Mouse (Mus musculus) embryonic facial prominence, embryonic 10.5 days (tissue): ENCODE data around the gene Dmrta1. TPM values are rescaled to one million over a fixed set of nuclear protein-coding genes. Genes with fewer than 3 reads are reported as not detected.

Experiments
- DNase-seq: peaks from one replicate; pipeline ENCODE4 v3.0.0-alpha.2; 2017; ENCODE audit warnings: low spot score
- H3K27ac ChIP-seq: fragments of 300-500 bp; sonication (generic); replicated peaks from 2 replicates; pipeline ENCODE4 v1.5.1; 2016; ENCODE audit warnings: mild to moderate bottlenecking
- H3K27me3 ChIP-seq: fragments of 300-500 bp; sonication (generic); replicated peaks from 2 replicates; pipeline ENCODE4 v1.6.1; 2016; ENCODE audit warnings: low read depth, mild to moderate bottlenecking; ENCODE audit not compliant: poor library complexity, severe bottlenecking
- H3K36me3 ChIP-seq: fragments of 300-500 bp; sonication (generic); replicated peaks from 2 replicates; pipeline ENCODE4 v1.6.1; 2016; ENCODE audit warnings: mild to moderate bottlenecking, moderate library complexity
- H3K4me1 ChIP-seq: fragments of 300-500 bp; sonication (generic); 2 replicates; pipeline ENCODE4 v1.6.1; 2016
- H3K4me3 ChIP-seq: fragments of 300-500 bp; sonication (generic); 2 replicates; pipeline ENCODE4 v1.5.1; 2016; ENCODE audit warnings: mild to moderate bottlenecking, moderate library complexity
- H3K9me3 ChIP-seq: fragments of 300-500 bp; sonication (generic); 2 replicates; pipeline ENCODE4 v1.6.1; 2016; ENCODE audit warnings: mild to moderate bottlenecking
- WGBS: fragments of 180-500 bp; shearing (Covaris S2); methylation state at CpG from one replicate; pipeline ENCODE4 v1.1.7; 2016; 5-methylcytosine and 5-hydroxymethylcytosine counted together
- polyA plus RNA-seq: library from polyadenylated mRNA; unstranded; fragments of >200 nt; fragmentation: Nextera tagmentation; extraction: Ambion mirVana; gene quantifications from 2 replicates; pipeline ENCODE4 v1.2.1, GENCODE M21; 2016

Gene Dmrta1
- 0.66 and 1.1 TPM in 2 replicates for polyA plus RNA-seq

GRCm38 (mm10) chr4:89679195-89679594 lies at the start of gene Dmrta1:
Gene Dmrta1, plus strand, starts transcription at chr4:89679436.
- H3K4me1 ChIP-seq, result peaks cover 7% of the 10 kb centered on the region; the same call in 1 of the 2 replicates
- no peak within 1 kb of the TSS for H3K27ac ChIP-seq
- H3K27me3 ChIP-seq, result no peaks in the 10 kb centered on the region

DNA sequence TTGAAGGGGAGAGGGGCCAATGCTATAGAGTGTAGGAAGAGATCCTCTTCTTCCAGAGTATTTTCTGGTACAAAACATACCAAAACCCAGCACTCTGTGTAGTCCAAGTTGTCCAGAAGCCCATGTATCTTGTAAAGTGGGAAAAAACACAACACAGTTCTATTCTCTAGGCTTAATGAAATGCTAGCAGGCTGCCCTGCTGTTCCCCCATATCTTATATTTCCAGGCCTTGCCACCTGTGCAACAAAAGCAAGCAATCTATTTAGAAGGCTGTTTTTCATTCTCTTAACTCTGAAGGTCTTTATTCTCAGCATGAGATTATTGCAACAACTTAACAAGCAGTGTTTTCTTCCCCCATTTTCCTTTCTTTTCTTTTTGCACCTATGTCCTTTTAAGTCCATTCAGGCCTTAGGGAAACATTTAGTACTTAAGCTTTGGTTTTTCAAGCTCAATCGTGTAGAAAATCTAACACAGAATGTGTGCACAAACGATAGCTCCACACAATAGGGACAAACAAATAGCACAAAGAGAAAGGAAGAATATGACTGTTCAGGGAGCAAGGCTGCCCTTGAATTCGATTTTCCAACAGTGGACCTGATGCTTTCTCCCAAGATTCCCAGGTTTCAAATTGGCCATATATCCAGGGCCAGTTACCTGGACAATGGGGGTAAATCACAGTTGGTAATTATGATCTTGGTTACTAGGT lies 48.7 kb upstream of the Dmrta1 start:
- 61% methylated on average over 3 of the region's 3 CpGs for WGBS
- Histone ChIP-seq H3K4me1 (no peaks in the 10 kb centered on the region), H3K4me3 (no peak overlapping the region), H3K36me3 (no peaks in the 10 kb centered on the region), H3K27ac (no peak overlapping the region), H3K27me3 (no peaks in the 10 kb centered on the region; the same call in 1 of the 2 replicates), H3K9me3 (no peaks in the 10 kb centered on the region)
- DNase-seq, result no peak

More at GRCm38 (mm10) chr4:89679195-89679594, at the start of gene Dmrta1:
- 49% methylated on average over 5 of the region's 5 CpGs for WGBS
- H3K36me3 ChIP-seq, result no peaks in the 10 kb centered on the region
- H3K9me3 ChIP-seq, result no peaks in the 10 kb centered on the region
- H3K4me3 ChIP-seq, result no peak within 1 kb of the TSS
- DNase-seq, result no peak

DNA sequence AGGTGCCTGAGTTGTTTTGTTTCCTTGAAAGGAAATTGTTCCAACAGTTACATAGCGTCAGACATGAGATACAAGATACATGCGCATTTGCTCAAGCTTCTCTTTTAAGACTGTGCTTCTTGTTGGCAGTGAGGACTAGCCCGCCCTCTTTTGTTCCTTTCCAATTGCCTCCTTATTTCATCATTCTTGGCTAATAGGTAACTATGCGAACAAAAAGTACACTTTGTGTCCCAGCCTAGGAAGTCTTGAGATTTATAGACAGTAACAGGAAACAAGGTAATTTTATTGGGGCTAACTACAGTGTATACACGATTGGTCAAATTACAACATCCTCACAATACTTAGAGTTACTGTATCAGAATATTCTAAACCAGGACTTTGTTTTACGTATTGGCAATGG lies 47.7 kb upstream of the Dmrta1 start:
- no peak overlapping the region for H3K4me3 ChIP-seq
- no peaks in the 10 kb centered on the region for H3K36me3 ChIP-seq
- H3K4me1 ChIP-seq, result no peaks in the 10 kb centered on the region
- 85% methylated on average over 6 of the region's 6 CpGs for WGBS
- no peak for DNase-seq
- H3K9me3 ChIP-seq, result no peaks in the 10 kb centered on the region
- no peak overlapping the region for H3K27ac ChIP-seq
- H3K27me3 ChIP-seq, result no peaks in the 10 kb centered on the region; the same call in 1 of the 2 replicates

GRCm38 (mm10) chr4:89638651-89639050 lies 40.6 kb upstream of the Dmrta1 start:
- H3K36me3 ChIP-seq, result no peaks in the 10 kb centered on the region
- no peak overlapping the region for H3K4me3 ChIP-seq
- H3K27ac ChIP-seq, result no peak overlapping the region
- H3K4me1 ChIP-seq, result peaks cover under 1% of the 10 kb centered on the region; the same call in 1 of the 2 replicates
- 31% methylated on average over 6 of the region's 6 CpGs for WGBS
- no peak for DNase-seq
- no peaks in the 10 kb centered on the region for H3K27me3 ChIP-seq
- no peaks in the 10 kb centered on the region for H3K9me3 ChIP-seq

DNA sequence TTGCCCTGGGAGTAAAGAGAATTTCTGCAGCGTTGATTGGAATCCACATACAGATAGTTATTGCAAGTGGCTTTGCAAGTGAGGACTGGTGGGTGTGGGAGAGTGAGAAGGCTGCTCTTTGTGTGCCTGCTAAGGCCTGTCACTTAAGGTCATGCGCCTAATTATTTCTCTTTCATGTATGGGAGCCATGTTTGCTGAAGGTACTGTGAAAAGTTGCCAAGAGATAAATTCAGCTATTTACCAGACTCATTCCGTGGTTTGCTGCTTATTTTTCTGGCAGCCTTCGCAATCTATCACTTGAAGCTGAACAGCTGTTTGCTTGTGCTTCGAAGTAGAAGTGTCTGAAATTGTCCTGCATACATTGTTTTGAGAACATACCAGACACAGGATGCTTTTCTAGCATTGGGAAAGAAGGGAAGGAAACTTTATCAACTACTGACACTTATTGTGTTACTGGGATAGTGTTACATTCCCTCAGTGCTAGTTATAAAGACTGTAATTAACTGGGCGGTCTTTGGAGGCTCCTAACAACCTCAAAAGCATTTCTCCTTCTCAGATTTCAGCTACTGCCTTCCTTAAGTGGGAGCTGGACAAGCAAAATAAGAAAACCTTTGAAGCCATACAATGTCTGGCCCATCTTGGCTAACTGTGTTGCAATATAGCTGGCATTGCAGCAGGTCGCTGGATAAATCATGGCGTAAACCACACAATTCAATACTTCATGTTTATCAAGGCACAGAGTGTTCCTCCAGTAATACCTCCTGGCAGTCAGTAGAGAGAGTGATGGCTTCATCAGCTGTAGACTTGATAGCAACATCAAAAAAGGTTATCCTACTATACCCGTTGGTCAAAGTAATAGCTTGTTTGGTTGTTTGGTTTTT lies 34.8 kb upstream of the Dmrta1 start:
- no peak overlapping the region for H3K4me3 ChIP-seq
- no peaks in the 10 kb centered on the region for H3K9me3 ChIP-seq
- H3K27ac ChIP-seq, result no peak overlapping the region
- DNase-seq, result no peak
- no peaks in the 10 kb centered on the region for H3K36me3 ChIP-seq
- 55% methylated on average over 9 of the region's 9 CpGs for WGBS
- no peaks in the 10 kb centered on the region for H3K27me3 ChIP-seq
- peaks cover 15% of the 10 kb centered on the region for H3K4me1 ChIP-seq

DNA sequence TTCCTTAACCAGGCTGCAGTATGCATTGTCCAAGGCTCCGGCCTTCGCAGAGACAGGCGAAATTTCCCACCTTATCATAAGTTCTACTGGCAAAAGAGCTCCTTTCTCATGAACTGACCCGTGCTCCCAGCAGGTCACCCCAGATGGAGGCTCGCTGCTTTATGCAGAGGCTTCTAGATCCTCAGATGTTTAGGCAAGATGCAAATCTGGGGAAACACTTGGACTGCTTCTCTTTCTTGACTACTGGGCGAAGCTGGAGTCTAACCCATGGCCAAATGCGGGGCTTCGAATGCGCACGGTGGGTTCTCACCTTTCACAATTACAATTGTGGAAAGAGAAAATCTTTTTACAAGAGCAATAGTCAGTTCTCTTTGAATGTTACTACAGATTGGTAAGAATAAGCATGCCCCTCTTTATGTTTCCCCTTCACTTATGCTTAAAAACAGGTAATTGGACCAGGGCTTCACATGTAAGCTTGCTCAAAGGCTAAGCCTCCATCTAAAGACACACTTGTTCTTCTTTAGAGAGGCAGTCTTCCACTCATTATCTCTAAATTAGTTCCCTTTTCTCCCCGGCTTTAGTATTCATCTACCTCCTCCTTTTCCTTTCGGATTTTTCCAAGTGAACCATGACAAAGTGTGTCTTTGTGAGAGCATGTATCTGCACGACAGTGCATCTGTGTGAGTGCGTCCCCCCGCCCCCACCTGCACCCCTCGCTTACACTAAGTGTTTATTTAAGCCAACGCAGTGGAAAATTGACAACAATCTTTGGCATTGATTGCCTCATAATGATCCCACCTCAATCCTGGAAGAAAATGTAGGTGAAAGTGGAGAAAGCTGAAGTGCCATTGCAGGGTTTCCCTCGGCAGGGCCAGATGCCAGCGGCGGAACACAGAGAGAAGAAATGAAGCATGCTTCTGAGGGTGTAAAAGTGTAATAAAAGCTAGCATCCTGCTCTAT lies 28.6 kb upstream of the Dmrta1 start:
- no peaks in the 10 kb centered on the region for H3K36me3 ChIP-seq
- WGBS, result 60% methylated on average over 20 of the region's 20 CpGs
- DNase-seq, result no peak

GRCm38 (mm10) chr4:89651312-89651686 lies 27.9 kb upstream of the Dmrta1 start:
- H3K4me3 ChIP-seq, result no peak overlapping the region
- 52% methylated on average over 2 of the region's 2 CpGs for WGBS
- no peaks in the 10 kb centered on the region for H3K27me3 ChIP-seq

More for the DNA sequence above, 28.6 kb upstream of the Dmrta1 start:
- H3K27me3 ChIP-seq, result no peaks in the 10 kb centered on the region
- H3K4me1 ChIP-seq, result 0 out of 2 replicates have a peak, but pooled peaks cover 5% of the 10 kb centered on the region
- no peak overlapping the region for H3K4me3 ChIP-seq
- no peaks in the 10 kb centered on the region for H3K9me3 ChIP-seq
- no peak overlapping the region for H3K27ac ChIP-seq

DNA sequence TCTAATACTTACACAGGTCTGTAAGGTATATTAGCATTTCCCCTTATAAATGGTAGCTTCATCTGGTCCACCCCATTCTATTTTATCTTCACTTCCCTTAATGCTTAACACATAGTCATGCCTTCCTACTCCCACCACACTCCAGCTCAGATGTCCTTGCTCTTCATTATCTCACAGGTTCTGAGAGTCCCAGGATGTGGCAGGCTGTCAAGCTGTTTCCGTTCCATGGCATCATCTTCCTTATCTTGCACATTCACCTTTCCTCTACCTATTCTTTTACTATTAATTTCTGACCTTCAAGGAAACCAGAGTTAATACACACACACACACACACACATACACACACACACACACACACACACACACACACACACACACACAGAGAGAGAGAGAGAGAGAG lies 27.5 kb upstream of the Dmrta1 start:
- 0 out of 2 replicates have a peak, but pooled peaks cover 5% of the 10 kb centered on the region for H3K4me1 ChIP-seq
- no peaks in the 10 kb centered on the region for H3K36me3 ChIP-seq
- 91% methylated on average over 1 of the region's 1 CpGs for WGBS
- H3K27ac ChIP-seq, result no peak overlapping the region
- H3K9me3 ChIP-seq, result no peaks in the 10 kb centered on the region
- no peak for DNase-seq
- H3K4me3 ChIP-seq, result no peak overlapping the region
- no peaks in the 10 kb centered on the region for H3K27me3 ChIP-seq

More at GRCm38 (mm10) chr4:89651312-89651686, 27.9 kb upstream of the Dmrta1 start:
- Histone ChIP-seq H3K27ac (no peak overlapping the region), H3K36me3 (no peaks in the 10 kb centered on the region), H3K4me1 (0 out of 2 replicates have a peak, but pooled peaks cover 5% of the 10 kb centered on the region), H3K9me3 (no peaks in the 10 kb centered on the region)
- DNase-seq, result no peak

- Histone ChIP-seq H3K4me1 (no peaks in the 10 kb centered on the region), H3K4me3 (no peak overlapping the region), H3K27me3 (no peaks in the 10 kb centered on the region), H3K27ac (no peak overlapping the region), H3K9me3 (no peaks in the 10 kb centered on the region), H3K36me3 (no peaks in the 10 kb centered on the region)
- 79% methylated on average over 2 of the region's 2 CpGs for WGBS
- DNase-seq, result no peak
These were observed 15.8 kb upstream of the Dmrta1 start for GRCm38 (mm10) chr4:89663406-89663805.

DNA sequence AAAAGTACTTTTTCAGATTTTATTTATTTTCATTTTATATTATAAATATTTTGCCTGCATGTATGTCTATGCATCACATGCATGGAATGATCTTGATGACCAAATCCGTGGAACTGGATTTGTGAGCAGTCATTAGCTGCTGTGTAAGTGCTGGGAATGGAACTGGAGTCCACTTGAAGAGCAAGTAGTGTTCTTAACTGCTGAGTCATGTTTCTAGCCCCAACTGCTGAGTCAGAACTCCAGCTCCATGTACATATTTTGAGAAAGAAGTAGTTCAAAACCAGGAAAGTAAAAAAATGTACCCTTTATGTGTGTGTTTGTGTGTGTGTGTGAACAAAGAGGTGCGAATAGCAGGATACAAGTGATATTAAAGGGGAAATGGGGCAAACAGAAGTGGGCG lies 4.5 kb upstream of the Dmrta1 start:
- H3K27ac ChIP-seq, result no peak overlapping the region
- WGBS, result 83% methylated on average over 3 of the region's 3 CpGs
- H3K27me3 ChIP-seq, result no peaks in the 10 kb centered on the region
- no peaks in the 10 kb centered on the region for H3K9me3 ChIP-seq
- DNase-seq, result no peak
- H3K4me3 ChIP-seq, result no peak overlapping the region
- H3K4me1 ChIP-seq, result peaks cover 5% of the 10 kb centered on the region; the same call in 1 of the 2 replicates
- no peaks in the 10 kb centered on the region for H3K36me3 ChIP-seq

- no peaks in the 10 kb centered on the region for H3K9me3 ChIP-seq
- DNase-seq, result no peak
- H3K36me3 ChIP-seq, result no peaks in the 10 kb centered on the region
- no peak overlapping the region for H3K27ac ChIP-seq
- no peaks in the 10 kb centered on the region for H3K27me3 ChIP-seq
- H3K4me3 ChIP-seq, result no peak overlapping the region
- 75% methylated on average over 7 of the region's 7 CpGs for whole genome bisulfite sequencing
- H3K4me1 ChIP-seq, result peaks cover 7% of the 10 kb centered on the region; the same call in 1 of the 2 replicates
These were observed 1.3 kb upstream of the Dmrta1 start for GRCm38 (mm10) chr4:89677903-89678302.

GRCm38 (mm10) chr4:89678713-89679112 lies 523 bp upstream of the Dmrta1 start:
- Histone ChIP-seq H3K9me3 (no peaks in the 10 kb centered on the region), H3K36me3 (no peaks in the 10 kb centered on the region), H3K27me3 (no peaks in the 10 kb centered on the region), H3K4me1 (peaks cover 7% of the 10 kb centered on the region; the same call in 1 of the 2 replicates), H3K4me3 (no peak overlapping the region), H3K27ac (no peak overlapping the region)
- 73% methylated on average over 5 of the region's 5 CpGs for WGBS
- DNase-seq, result no peak
